Mouse (Mus musculus) liver, postnatal 0 days (tissue): ENCODE measurements at regions not wholly inside any gene's neighbourhood (a gene's known extent, or its start where the extent isn't known, plus 50 kb on each side); places are given as distances from the start of the nearest gene placed in this dataset.

Experiments
- CTCF ChIP-seq: sonication (generic); IDR thresholded peaks from 2 replicates; pipeline ENCODE4 v1.5.1; 2016; ENCODE audit warnings: antibody characterized with exemption, low read depth
- EP300 ChIP-seq: IDR thresholded peaks from 2 replicates; pipeline ENCODE4 v1.6.1; 2016; ENCODE audit warnings: antibody characterized with exemption, low read depth, mild to moderate bottlenecking

DNA sequence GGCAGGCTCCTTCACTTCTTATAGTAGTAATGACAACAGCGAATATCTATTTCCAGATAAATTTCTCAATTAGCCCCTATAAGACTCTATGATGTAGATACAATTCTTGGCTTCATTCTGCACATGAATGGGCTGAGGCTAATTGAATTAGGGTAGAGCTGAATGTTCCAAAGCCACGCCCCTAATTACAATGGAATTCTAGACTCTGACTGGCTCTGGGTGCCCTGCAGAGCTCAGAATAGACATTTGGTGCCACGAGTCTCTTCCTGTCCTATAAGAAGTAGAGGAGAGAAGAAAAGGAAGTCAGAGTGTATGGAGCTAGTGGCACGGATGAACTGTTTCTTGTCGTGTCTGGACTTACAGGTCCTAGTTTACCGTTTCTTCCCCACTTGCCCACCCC, 449.8 kb downstream of the 1810013L24Rik start:
- no peak for TF ChIP-seq CTCF
- TF ChIP-seq EP300 = no peak
